Mouse (Mus musculus): Measurements from ENCODE around the gene Gatad2b.
A peak's percentile ranks its signal among the peaks of the same experiment; 100 is the strongest.
"Not testable (repeated sequence)": the region's sequence is repeated elsewhere in the genome, so short reads cannot be mapped to it uniquely, and the experiment has no call there.

Gene Gatad2b

DNA sequence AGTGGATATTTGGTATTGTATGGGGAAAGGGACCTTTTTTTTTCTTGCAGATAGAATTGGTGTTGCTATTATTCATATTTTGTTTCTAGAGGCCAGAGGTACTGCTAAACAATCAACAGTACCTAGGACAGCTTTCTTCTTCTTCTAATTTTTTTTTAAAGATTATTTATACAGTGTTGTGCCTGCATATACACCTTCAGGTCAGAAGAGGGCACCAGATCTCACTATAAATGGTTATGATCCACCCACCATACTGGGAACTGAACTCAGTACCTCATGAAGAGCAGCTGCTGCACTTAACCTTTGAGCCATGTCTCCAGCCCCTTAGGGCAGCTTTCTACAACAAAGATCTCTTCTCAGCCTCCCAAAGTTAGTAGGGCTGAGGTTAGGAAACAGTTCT, 20.4 kb downstream of the Gatad2b start:
- no peak for DNase-seq (ENCODE audit: low spot score in 2 of 2)

DNA sequence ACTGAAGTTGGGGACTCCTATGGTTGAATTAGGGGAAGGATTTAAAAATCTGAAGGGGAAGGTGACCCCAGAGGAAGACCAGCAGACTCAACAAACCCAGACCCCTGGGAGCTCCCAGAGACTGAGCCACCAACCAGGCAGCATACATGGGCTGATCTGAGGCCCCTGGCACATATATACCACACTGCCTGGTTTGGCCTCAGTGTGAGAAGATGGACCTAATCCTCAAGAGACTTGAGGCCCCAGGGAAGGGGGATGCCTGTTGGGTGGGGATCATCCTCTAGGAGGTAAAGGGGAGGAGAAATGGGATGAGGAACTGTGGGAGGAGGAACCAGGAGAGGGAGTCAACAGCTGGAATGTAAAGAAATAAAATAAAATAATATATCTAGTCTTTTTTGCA, 21.3 kb downstream of the Gatad2b start:
- DNase-seq (ENCODE audit: low spot score in 2 of 2), result no peak

DNA sequence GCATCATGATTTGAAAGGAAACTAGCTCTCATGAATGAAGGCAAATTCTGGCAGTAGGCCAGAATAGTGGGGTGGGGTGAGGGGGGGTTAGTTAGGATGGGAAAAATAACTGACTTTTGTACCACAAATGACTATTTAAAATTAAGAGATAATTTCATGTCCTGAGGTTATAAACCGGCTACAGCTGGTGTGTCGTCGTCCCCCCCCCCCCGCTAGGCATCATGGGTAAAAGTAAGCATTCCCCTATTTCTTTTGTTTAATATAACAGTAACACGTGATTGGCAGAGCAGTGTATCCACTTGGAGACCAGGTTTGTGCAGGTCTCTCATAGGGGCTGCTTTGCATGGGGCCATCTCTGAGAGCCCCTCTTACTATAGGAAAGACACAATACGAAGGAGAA, 29.3 kb downstream of the Gatad2b start:
- DNase-seq (ENCODE audit: low spot score in 2 of 2), result no peak

DNA sequence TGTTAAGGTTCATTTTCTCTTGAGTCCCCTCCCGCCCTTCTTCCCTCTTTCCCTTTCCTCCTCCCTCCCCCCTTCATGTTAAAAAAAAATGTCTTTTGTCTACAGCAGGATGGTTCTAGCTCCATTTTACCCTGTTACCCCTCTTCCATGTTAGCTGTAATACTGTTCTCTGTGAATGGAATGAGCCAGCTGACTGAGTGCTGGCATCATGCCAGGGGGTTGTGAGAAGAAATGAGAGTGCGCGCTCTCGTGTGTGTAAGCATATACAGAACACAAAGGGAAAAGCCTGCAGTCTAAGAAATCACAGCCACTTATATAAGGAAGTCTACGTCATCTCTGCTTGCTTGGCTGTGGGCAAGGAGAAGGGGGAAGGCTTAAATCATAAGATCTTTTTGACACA, 30.1 kb downstream of the Gatad2b start:
- DNase-seq (ENCODE audit: low spot score in 2 of 2), result peak; percentile 89 to 90

DNA sequence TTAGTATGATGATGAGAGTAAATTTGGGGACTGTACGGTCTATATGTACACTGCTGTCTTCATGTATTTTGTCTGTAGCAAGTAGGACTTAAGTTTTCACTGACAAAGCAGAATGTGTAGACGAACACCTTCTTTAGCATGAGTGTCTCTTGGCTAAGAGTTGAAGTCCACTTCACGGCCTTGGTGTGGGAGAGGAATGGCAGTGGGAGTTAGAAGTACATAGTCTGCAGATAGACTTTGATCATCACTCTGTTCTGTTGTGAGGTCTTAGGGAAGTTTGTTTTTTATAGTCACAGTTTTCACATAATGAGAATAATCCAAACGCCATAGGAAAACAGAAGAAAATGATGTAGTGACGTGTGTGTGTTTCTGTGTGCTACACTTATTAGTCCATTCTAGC, 39.5 kb downstream of the Gatad2b start:
- no peak for DNase-seq (ENCODE audit: low spot score in 2 of 2)

DNA sequence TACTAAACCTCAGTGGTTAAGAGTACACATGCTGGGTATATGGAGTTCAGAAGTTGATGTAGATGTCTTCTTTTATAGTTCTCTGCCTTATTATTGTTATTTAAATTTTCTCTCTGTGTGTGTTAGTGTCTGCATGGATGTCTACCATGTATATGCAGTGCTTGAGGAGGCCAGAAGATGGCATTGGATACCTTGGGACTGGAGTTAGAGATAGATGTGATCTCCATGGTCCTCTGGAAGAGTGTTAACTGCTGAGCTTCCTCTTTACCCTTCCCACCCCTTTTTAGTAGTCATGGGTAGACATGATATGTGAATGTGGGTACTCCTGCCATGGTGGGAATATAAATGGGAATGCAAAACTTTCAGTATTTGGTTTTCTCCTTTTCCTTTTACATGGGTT, 42.5 kb downstream of the Gatad2b start:
- DNase-seq (ENCODE audit: low spot score in 2 of 2), result no peak

DNA sequence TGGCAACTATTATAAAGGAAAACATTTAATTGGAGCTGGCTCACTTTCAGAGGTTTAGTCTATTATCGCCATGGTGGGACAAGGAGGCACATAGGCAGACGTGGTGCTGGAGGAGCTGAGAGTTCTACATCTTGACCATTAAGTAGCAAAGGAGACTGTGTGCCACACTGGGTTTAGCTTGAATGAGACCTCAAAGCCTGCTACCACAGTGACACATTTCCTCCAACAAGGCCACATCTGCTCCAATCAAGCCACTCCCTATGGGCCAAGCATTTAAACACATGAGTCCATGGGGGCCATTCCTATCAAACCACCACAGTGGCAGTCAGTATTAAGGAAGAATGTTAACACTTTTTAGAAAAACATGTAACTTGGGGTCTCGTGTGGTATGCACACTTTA, 45.2 kb downstream of the Gatad2b start:
- DNase-seq (ENCODE audit: low spot score in 2 of 2), result no peak

DNA sequence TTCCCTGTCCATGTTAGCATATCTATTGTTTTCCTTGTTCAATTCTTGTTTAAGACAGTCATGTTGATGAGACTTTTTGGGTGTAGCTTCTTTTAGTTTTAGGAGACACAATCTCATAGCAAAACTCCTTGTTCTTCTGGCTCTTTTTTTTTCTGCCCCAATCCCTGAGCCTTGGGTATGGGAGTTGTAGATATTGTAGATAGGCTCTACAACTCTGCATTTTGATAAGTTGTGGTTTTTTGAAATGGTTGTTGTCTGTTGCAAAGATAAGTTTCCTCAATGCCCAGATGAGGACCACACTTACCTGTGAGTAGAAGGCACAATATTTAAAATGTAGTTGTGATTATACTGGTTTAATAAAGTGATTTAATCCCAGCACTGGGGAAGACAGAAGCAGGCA, 47.2 kb downstream of the Gatad2b start:
- DNase-seq (ENCODE audit: low spot score in 2 of 2), result no peak

DNA sequence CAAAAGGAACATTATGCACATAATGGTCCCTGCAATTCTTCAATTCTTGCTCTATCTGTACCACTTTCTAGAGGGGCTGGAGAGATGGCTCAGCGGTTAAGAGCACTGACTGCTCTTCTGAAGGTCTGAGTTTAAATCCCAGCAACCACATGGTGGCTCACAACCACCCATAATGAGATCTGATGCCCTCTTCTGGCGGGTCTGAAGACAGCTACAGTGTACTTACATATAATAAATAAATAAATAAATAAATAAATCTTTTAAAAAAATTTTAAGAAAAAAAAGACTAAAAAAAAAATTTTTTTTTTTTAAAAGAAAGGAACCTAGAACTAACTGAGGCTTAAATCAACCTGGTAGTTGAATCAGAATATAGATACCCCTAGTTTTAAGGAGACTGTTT, 49.9 kb downstream of the Gatad2b start:
- DNase-seq (ENCODE audit: low spot score in 2 of 2), result not testable (repeated sequence)

DNA sequence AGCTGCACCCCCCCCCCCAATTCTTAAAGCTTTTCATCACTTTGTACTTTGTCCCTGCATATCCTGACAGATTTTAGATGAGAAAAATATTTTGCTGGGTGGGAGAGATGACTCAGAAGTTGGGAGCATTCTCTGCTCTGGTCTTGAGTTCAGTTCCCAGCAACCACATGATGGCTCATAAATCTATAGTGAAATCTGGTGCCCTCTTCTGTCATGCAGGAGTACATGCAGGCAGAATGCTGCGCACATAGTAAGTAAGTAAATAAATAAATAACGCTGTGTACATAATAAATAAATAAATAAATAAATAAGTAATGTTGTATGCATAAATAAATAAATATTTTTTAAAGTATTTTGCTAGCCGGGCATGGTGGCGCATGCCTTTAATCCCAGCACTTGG, 54.9 kb downstream of the Gatad2b start:
- no peak for DNase-seq (ENCODE audit: low spot score in 2 of 2)

DNA sequence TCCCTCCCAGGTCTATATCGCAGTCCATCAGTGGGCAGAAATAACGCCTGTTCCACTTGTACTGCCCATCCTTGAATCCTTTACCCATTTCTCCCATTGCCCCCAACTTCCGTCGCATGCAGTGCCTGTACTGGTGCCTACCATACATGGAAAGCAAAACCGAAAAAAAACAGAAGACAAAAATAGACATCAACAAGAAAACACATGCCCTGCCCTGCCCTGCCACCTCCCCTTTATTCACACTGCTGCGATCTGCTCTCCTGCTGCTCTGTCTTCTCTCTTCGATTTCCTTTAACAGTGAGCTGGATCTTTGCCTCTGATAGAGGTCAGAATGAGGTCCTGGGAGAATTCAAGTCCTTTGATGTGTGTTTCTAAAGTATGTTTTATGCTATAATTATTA, 65.0 kb downstream of the Gatad2b start:
- no peak for DNase-seq (ENCODE audit: low spot score in 2 of 2)

DNA sequence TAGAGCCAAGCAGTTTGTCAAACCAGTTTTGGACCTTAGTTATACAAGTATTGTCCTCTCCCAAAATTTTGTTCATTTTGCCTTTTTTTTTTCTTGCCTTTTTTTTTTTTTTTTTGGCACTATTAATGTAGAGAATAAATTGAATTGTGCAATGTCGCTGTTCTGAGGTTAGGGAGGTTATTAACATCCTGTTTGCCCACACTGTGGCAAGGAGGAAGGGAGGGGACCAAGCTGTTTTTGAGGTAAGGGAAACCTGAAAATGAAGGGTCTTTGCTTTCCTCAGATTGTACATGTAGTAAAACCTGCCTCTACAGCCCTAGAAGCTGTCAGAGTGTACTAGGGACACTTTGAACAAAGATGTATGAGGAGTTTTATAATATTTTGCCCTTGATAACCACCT, 66.3 kb downstream of the Gatad2b start:
- DNase-seq (ENCODE audit: low spot score in 2 of 2), result no peak

DNA sequence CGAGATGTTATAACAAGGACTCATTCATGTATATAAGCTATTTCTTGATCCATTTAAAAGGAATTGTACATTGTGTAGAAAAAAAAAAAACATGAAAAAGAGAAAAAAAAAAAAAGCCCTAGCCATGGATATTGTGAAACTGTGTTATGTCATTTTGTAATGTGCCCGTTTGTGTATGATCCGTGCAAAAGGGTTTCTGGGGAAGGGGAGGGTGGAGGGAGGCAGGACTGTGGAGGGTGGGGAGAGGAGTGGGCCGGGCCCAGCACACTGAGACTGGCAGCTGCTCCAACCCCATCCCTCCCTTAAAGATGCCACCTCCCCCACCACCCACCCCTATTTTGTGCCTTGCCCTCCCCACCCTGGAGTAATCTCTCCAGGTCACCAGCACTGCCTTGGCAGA, 68.5 kb downstream of the Gatad2b start:
- no peak for DNase-seq (ENCODE audit: low spot score in 2 of 2)

DNA sequence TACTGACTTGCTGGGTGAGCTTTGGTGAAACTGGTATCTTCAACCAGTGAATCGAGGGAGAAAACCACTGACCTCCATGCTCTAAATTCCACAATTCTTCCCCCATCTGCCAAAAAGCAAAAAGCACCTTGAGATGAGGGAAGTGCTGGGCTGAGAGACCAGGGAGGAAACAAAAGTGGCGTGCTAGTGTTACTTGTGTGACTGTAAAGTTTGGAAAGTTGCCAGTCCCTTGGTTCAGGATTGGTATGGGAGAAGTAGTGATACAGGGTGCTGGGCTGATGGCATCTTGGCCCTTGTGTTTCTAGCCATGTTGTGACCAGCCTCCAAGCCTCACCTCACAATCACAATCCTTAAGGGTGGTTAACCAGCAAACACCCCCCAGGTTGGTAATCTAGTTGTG, 69.4 kb downstream of the Gatad2b start:
- no peak for DNase-seq (ENCODE audit: low spot score in 2 of 2)

DNA sequence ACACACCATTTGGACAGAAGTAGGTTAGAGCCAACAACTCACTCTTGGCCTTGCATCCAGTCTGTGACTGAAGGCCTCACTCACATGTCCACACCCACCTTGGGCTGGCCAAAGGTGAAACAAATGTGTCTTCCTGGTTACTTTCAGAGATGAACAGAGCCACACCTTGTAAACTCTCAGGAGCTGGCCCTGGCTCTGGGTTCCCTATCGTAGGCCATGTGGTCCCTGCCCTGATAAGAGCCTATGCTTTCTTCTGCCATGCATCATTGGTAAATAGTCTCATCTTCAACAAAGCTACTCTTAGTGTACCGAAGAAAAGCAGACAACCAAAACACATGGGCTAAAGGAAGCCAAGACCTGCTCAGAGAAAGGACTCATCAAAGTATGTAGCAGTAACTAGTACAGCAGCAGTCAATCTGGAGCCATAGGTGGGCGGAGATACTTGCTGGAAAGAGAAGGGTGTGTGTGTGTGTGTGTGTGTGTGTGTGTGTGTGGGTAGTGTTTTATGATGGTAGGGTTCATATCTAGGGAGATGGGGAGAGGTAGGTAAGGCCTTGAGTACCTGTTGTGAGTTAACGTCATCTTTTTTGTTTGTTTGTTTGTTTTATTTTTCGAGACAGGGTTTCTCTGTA, 74.1 kb downstream of the Gatad2b start:
- no peak for DNase-seq (ENCODE audit: low spot score in 2 of 2)

DNA sequence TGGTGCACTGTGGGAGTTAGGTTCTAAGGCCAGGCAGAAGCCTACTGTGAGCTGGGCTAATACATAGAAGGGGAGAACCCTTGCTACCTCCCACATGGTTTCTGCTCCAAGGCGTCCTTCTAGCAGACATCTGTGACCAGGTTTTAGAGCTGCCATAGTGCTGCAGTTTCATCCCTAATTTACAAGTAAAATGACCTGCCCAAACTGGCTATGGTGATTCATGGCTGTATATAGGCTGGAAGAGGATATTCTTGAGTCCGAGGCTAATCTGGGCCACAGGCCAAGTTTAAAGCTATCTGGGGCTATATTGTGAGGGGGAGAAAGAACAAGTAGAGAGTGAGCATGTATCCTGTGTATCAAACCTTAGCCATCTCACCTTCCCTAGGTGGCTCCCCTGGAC, 76.1 kb downstream of the Gatad2b start:
- peak; percentile 42 to 62 for DNase-seq (ENCODE audit: low spot score in 2 of 2)

DNA sequence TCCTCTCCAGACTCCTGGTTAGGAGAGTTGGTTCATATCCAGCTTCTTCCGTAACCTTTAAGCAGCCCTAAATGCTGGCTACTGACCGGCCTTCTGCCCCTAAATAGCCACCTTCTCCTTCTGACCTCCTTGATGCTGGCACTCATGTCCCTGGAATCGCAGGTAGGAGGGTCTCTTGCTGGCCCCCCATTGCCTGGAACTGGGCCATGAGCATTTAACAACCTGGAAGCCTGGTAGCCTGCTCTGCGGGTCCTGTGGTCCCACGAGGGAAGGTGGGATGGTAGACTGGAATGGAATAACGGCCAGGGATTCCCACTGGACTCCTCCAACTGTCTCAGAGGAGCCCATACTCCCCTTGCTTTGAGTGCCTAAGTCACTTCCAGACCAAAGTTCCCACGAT, 78.9 kb downstream of the Gatad2b start:
- no peak for DNase-seq (ENCODE audit: low spot score in 2 of 2)

DNA sequence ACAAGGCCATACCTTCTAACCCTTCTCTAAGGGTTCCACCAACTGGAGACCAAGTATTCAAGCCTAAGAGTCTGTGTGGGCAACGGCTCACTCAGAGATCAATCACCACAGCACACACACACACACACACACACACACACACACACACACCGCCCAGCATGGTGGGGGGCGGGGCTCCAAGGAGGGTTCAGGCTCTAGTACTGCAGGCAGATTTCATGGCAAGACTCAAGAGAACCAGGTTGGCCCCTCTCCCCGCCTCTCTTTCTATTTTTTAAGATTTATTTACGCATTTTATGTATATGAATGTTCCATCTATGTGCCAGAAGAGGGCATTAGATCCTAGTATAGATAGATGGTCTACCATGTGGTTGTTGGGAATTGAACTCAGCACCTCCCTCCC, 79.8 kb downstream of the Gatad2b start:
- no peak for DNase-seq (ENCODE audit: low spot score in 2 of 2)

DNA sequence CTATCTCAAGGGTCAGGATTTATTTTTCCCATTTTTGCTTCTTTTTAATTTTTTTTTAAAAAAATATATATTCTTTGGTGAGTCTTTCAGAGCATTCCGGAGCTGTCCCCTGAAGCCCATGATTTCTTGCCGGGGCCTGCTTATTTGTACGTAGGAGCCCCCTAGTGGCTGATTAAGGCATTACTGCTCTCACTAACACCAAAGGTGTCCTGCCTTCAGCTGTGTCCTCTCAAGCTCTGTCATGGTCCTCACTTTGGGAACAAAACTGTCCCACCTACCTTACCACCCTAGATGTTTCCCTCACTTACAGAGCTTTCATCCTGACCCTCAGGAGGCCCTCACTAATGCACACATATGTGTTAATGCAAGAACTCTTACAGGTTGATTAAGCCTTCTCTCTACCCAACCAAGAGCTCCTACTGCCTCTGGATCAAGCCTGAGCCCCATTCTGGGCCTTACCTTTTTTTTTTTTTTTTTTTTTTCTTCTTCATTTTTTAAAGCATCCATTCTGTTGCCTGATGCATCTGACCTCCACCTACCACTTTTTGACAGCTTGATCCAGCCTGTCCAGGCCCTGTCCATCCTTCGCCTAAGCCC, 80.6 kb downstream of the Gatad2b start:
- DNase-seq (ENCODE audit: low spot score in 2 of 2), result peak; percentile 88

DNA sequence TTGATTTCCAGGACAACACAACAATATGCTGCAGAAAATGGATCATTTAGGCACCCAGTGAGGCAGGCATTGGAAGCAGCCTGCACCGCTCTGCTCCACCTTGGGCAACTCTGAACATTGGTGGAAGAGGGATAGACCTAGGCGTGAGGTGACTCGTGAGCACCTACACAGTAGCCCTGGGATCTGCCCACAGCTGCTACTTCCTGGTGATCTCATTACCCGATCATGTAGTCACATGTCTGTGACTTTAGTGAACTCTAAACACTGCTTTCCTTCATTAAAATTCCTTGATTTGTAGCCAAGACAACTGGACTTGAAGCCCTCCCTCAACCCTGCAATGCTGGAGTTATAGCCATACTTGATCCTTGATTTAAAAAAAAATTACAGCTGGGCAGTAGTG, 81.4 kb downstream of the Gatad2b start:
- no peak for DNase-seq (ENCODE audit: low spot score in 2 of 2)

DNA sequence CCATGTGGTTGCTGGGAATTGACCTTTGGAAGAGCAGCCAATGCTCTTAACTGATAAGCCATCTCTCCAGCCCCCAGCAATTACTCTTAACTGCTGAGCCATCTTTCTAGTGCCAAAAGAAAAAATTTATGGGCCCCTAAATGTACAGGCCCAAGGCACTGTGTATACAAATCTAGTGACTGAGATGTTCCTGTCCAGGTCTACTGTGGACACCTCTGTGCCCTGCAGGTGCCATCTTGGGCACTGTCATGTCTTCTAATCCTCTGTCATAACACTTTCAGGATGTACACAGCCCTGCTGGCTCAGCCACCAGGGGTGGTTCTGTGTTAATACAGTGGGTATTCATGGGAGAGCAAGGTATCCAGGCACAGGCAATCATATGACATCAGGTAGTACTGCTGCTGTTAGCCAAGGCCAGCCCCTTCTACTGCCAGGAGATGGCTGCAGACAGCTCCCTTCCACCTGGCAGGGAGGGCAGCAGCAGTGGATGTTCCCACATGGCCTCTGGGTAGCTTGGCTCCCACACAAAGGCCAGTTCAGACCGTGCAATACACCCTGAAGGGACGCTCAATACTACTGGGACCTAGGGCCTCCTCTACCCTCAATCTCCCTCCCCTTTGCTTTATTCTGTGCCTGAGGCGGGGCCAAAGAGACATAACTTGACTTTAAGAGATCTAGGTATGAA, 82.7 kb downstream of the Gatad2b start:
- DNase-seq (ENCODE audit: low spot score in 2 of 2), result no peak

DNA sequence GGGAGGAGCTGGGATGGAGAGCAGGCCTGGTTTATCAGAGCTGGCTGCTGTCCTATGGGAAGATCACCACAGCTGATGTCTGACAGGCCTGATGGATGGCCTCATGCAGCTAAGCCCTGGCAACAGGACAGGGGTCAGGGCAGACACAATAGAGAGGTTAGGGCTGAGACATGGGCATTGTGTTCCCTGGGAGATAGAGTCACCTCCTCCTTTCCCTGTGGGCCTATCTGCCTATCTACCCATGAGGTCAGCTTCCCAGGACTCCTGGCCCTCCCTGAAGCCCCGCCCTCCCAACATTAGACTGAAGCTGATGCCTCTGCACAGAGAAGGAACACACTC, 83.2 kb downstream of the Gatad2b start:
- DNase-seq (ENCODE audit: low spot score in 2 of 2), result no peak

DNA sequence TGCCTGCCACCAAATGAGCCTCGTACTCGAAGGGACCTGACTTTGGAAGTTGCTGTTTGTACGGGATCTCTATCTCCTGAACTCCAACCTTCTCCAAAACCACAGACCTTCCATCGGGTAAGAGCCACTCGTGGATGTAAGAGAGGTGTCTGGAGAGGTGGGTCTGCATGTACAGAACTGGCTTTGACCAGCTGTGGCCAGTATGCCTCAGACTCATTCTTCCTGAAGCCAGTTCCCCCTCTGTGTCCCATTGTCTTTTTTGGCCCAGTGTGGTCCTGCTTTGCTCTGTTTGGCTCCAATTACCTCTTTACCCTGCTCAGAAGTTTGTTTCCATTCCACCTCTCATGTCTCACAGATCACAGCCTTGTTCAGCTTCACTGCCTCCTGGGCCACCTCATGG, 85.5 kb downstream of the Gatad2b start:
- DNase-seq (ENCODE audit: low spot score in 2 of 2), result no peak

DNA sequence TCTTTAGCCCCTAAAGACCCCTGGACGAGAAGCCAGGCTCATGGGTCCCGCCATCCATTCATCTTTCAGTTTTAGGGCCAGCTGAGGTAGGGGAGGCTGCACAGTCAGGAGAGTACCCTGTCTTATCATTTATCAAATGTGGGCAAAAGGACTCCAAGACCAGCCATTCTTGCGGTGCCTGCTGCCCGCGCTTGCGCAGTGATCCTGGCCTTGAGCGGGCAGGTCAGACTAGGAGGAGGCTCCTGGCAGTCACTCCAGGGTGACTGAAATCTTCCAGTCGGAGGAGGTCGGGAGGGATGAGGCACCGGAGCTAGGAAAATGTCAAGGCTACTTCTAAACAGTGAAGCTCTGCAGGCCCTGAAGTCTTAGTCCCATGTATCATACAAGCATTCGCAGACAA, 88.7 kb downstream of the Gatad2b start:
- DNase-seq (ENCODE audit: low spot score in 2 of 2), result no peak

All from right cerebral cortex, postnatal 10 days (tissue).